In the genomic region with DNA sequence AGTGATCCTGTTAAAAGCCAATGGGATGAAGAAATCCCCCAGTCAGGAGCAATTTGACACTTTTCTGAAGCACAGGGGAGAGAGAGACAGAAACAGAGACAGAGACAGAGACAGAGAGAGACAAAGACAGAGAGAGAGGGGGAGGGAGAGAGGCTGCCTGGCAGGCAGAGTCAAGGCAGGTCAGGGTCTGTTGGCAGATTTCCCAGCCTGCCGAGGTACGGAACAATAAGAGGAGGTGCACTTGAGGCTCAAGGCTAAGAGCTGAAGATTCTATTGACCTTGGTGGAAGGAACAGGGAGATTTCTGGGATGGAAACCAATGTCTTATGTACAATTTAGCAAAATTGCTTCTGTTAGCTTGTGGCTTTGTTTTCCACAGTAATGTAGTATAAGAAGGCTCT, we compare ENCODE assay signal across 28 mouse cellular contexts. TPM values are rescaled to one million over a fixed set of nuclear protein-coding genes. Genes with fewer than 3 reads are reported as not detected.
A peak's percentile ranks its signal among the peaks of the same experiment; 100 is the strongest.
DNase-seq lines count a peak whose midpoint lies in the region; TF ChIP-seq lines count a peak whose summit lies in the region.
"Had no signal": no experiment of that assay in that cellular context is flagged by ENCODE, and none has a peak within 500 bp of the region (broad histone marks: within the 10 kb centered on the region; RNA-seq: fewer than 3 reads in every experiment).

No protein-coding gene starts in this region.

- no peak overlapping the region for H3K4me3 ChIP-seq in gastrocnemius, adult 2 months
- H3K4me3 ChIP-seq: hindbrain, embryonic 12.5 days; limb, embryonic 15.5 days; lung, embryonic 15.5 days; midbrain, embryonic 15.5 days; neural tube, embryonic 12.5 days; stomach, embryonic 15.5 days had no signal

- TF ChIP-seq CTCF in gastrocnemius, adult 2 months (IDR thresholded peaks at IDR 0.05) = no peak

- intact Hi-C loops in gastrocnemius, adult 2 months (cut with DNase I) = no loop called here

- no peak overlapping the region for H3K27ac ChIP-seq in gastrocnemius, adult 2 months
- H3K27ac ChIP-seq: hindbrain, embryonic 12.5 days; limb, embryonic 15.5 days; liver, embryonic 14.5 days; lung, embryonic 15.5 days; midbrain, embryonic 15.5 days; neural tube, embryonic 12.5 days; stomach, embryonic 15.5 days had no signal

- peak; percentile 77 to 81 for DNase-seq in adrenal gland, adult (ENCODE audit: inconsistent age in 2 of 2, low spot score in 1 of 2)
- DNase-seq in adrenal gland, adult 18-20 months (ENCODE audit: low spot score in 2 of 2) = no peak
- peak; percentile 36 for DNase-seq in kidney, postnatal 10 days
- no peak for DNase-seq in kidney, adult 9 months
- DNase-seq in ovary, postnatal 36 days (ENCODE audit: low spot score) = peak; percentile 59
- DNase-seq in ovary, postnatal 10 days (ENCODE audit: low spot score) = no peak
- no peak for DNase-seq in gastrocnemius, adult 2 months
- no peak for DNase-seq in frontal cortex, adult 2 months (ENCODE audit: extremely low spot score in 1 of 2, low spot score in 1 of 2)
- DNase-seq: cerebellum, adult 11-12 months; cerebellum, postnatal 10 days; kidney, adult 8-10 months; left cerebral cortex, postnatal 4 days; lung, postnatal 4 days; thymus, adult 2 months had no signal

RNA-seq across cellular contexts. Expression of gene Nox1, which starts 26.4 kb away (rescaled TPM):
- not detected for total RNA-seq in adrenal gland, adult 18-20 months (2021)
- total RNA-seq in gastrocnemius, adult 2 months (2021) = under 1 TPM in 1 of 2 experiments, not detected in 1; 0.36 TPM
- 0.16 and 0.29 TPM in 2 replicates for polyA plus RNA-seq in frontal cortex, adult 2 months (2012; rRNA removed)
- total RNA-seq: gastrocnemius, adult 18-20 months; granulocyte monocyte progenitor cell, adult 5-6 weeks; heart, postnatal 14 days; layer of hippocampus, adult 18-20 months; layer of hippocampus, postnatal 14 days; left cerebral cortex, postnatal 4 days; megakaryocyte-erythroid progenitor cell, adult 5-6 weeks had no signal
- polyA plus RNA-seq: embryonic facial prominence, embryonic 11.5 days; neural tube, embryonic 12.5 days had no signal

RNA-seq across cellular contexts. Expression of gene Trmt2b, which starts 28.6 kb away (rescaled TPM):
- 10 to 100 TPM; 41.9 to 46.7 TPM for total RNA-seq in adrenal gland, adult 18-20 months (2021)
- total RNA-seq in gastrocnemius, adult 2 months (2021) = 10 to 100 TPM in 1 of 2 experiments, 1 to 10 TPM in 1; 9.0 to 12.7 TPM
- 11.1 and 11.5 TPM in 2 replicates for polyA plus RNA-seq in frontal cortex, adult 2 months (2012; rRNA removed)

RNA-seq across cellular contexts. Expression of gene Tmem35a, which starts 46.8 kb away (rescaled TPM):
- 100 to 1,000 TPM; 284 to 319 TPM for total RNA-seq in adrenal gland, adult 18-20 months (2021)
- total RNA-seq in gastrocnemius, adult 2 months (2021) = under 1 TPM; 0.11 to 0.15 TPM
- 79.8 and 80.7 TPM in 2 replicates for polyA plus RNA-seq in frontal cortex, adult 2 months (2012; rRNA removed)
- total RNA-seq: gastrocnemius, adult 18-20 months; granulocyte monocyte progenitor cell, adult 5-6 weeks had no signal

RNA-seq across cellular contexts. Expression of gene Cenpi, which starts 59.7 kb away (rescaled TPM):
- total RNA-seq in adrenal gland, adult 18-20 months (2021) = 1 to 10 TPM; 1.7 to 2.2 TPM
- under 1 TPM in 1 of 2 experiments, not detected in 1; 0.08 TPM for total RNA-seq in gastrocnemius, adult 2 months (2021)
- 0.44 and 0.54 TPM in 2 replicates for polyA plus RNA-seq in frontal cortex, adult 2 months (2012; rRNA removed)
- total RNA-seq: gastrocnemius, adult 18-20 months had no signal

Comparison
In these comparisons a context has a peak if more than half of its experiments do, and no peak if none do; other contexts are left out.
1. DNase-seq: peak in adrenal gland, adult (2 of 2), kidney, postnatal 10 days (single experiment) and ovary, postnatal 36 days (single experiment); none in adrenal gland, adult 18-20 months (0 of 2), kidney, adult 9 months (single experiment), ovary, postnatal 10 days (single experiment), gastrocnemius, adult 2 months (single experiment) and frontal cortex, adult 2 months (0 of 2).
2. RNA of gene Tmem35a, which starts 46.8 kb away (total RNA-seq): 284 to 319 TPM in adrenal gland, adult 18-20 months; 0.11 to 0.15 TPM in gastrocnemius, adult 2 months; every median in the first group is over 100 times any median in the second.